Mouse (Mus musculus) inflammation-experienced regulatory T-cells, adult 16 weeks (primary cell): ENCODE data around the gene Grik5. TPM values are rescaled to one million over a fixed set of nuclear protein-coding genes. Genes with fewer than 3 reads are reported as not detected.

Source experiments
- polyA plus RNA-seq: library from polyadenylated mRNA; unstranded; fragments of 100-300 nt; shearing (Covaris generic); gene quantifications from one replicate; pipeline ENCODE4 v1.2.1, GENCODE M21; 2017

Gene Grik5
- 6.6 TPM for polyA plus RNA-seq

GRCm38 (mm10) chr7:25071979-25072715 lies at the start of gene Grik5, which contains the start of gene Zfp574:
Gene Grik5 (minus strand): TSS chr7:25072346.
Gene Zfp574 (plus strand): TSS chr7:25072567.

GRCm38 (mm10) chr7:25005421-25006065 lies 66.6 kb downstream of the Grik5 start, which contains the start of gene Atp1a3:
Gene Atp1a3 (minus strand): TSS chr7:25005958.

GRCm38 (mm10) chr7:24971972-24972893 lies 99.9 kb downstream of the Grik5 start, which contains the start of gene Rabac1:
Gene Rabac1 (minus strand): TSS chr7:24972754.

Other genes with a start within 250 kb of the Grik5 start
- 10.8 TPM for gene Gm9844, start 210.1 kb downstream of the Grik5 start, polyA plus RNA-seq
- gene Lypd4, start 202.4 kb downstream of the Grik5 start, polyA plus RNA-seq = not detected
- gene Dmrtc2, start 202.3 kb downstream of the Grik5 start, polyA plus RNA-seq = not detected
- gene Rps19, start 188.0 kb downstream of the Grik5 start, polyA plus RNA-seq = 4,580 TPM
- gene Cd79a, start 175.0 kb downstream of the Grik5 start, polyA plus RNA-seq = 16.0 TPM
- gene Arhgef1, start 169.4 kb downstream of the Grik5 start, polyA plus RNA-seq = 953 TPM
- gene Gm4881, start 127.9 kb downstream of the Grik5 start, polyA plus RNA-seq = not detected
- 700 TPM for gene Rabac1, start 99.6 kb downstream of the Grik5 start, polyA plus RNA-seq
- 10.7 TPM for gene Atp1a3, start 66.4 kb downstream of the Grik5 start, polyA plus RNA-seq
- 49.1 TPM for gene Zfp574, start 221 bp upstream of the Grik5 start, polyA plus RNA-seq
- gene Pou2f2, start 107.4 kb upstream of the Grik5 start, polyA plus RNA-seq = 134 TPM
- gene Dedd2, start 148.3 kb upstream of the Grik5 start, polyA plus RNA-seq = 58.4 TPM
- 3.5 TPM for gene Zfp526, start 149.1 kb upstream of the Grik5 start, polyA plus RNA-seq
- gene Gsk3a, start 165.5 kb upstream of the Grik5 start, polyA plus RNA-seq = 7.3 TPM
- 0.73 TPM for gene Erf, start 178.4 kb upstream of the Grik5 start, polyA plus RNA-seq
- 25.5 TPM for gene Cic, start 195.4 kb upstream of the Grik5 start, polyA plus RNA-seq
- gene Pafah1b3, start 225.6 kb upstream of the Grik5 start, polyA plus RNA-seq = 49.2 TPM
- not detected for gene Prr19, start 229.1 kb upstream of the Grik5 start, polyA plus RNA-seq
- gene Tmem145, start 233.8 kb upstream of the Grik5 start, polyA plus RNA-seq = not detected
- 0.46 TPM for gene Megf8, start 244.8 kb upstream of the Grik5 start, polyA plus RNA-seq